Mouse (Mus musculus) stomach, embryonic 14.5 days (tissue): ENCODE measurements around the gene Hoxc9. TPM values are rescaled to one million over a fixed set of nuclear protein-coding genes. Genes with fewer than 3 reads are reported as not detected.

Experiments used
- ATAC-seq: fragments of 200-750 bp; cut with Nextera tagmentation; 2 replicates; pipeline ENCODE4 v1.8.0; 2017; ENCODE audit warnings: low read depth, moderate TSS enrichment; ENCODE audit not compliant: insufficient number of reproducible peaks, insufficient read depth, low FRiP score
- H3K27ac ChIP-seq: fragments of 300-500 bp; sonication (generic); 2 replicates; pipeline ENCODE4 v1.5.1; 2014; ENCODE audit warnings: mild to moderate bottlenecking, low read length, moderate library complexity, mixed read lengths
- H3K27me3 ChIP-seq: fragments of 300-500 bp; sonication (generic); 2 replicates; pipeline ENCODE4 v1.6.1; 2014; ENCODE audit warnings: low read length, control low read depth, mixed read lengths; ENCODE audit not compliant: control insufficient read depth, insufficient read depth
- H3K36me3 ChIP-seq: fragments of 300-500 bp; sonication (generic); 2 replicates; pipeline ENCODE4 v1.6.1; 2014; ENCODE audit warnings: mild to moderate bottlenecking, control low read depth, low read length, moderate library complexity, mixed read lengths; ENCODE audit not compliant: control insufficient read depth, insufficient read depth
- H3K4me1 ChIP-seq: fragments of 300-500 bp; sonication (generic); 2 replicates; pipeline ENCODE4 v1.6.1; 2014; ENCODE audit warnings: low read length, control low read depth, mixed read lengths; ENCODE audit not compliant: control insufficient read depth, insufficient read depth
- H3K4me2 ChIP-seq: fragments of 300-500 bp; sonication (generic); replicated peaks from 2 replicates; pipeline ENCODE4 v1.6.1; 2014; ENCODE audit warnings: low read depth, low read length, control low read depth
- H3K4me3 ChIP-seq: fragments of 300-500 bp; sonication (generic); 2 replicates; pipeline ENCODE4 v1.5.1; 2014; ENCODE audit warnings: low read depth, low read length, control low read depth
- H3K9ac ChIP-seq: fragments of 300-500 bp; sonication (generic); replicated peaks from 2 replicates; pipeline ENCODE4 v1.6.1; 2014; ENCODE audit warnings: low read depth, mild to moderate bottlenecking, control low read depth, low read length, moderate library complexity, mixed read lengths
- H3K9me3 ChIP-seq: fragments of 300-500 bp; sonication (generic); 2 replicates; pipeline ENCODE4 v1.6.1; 2016; ENCODE audit warnings: low read depth, low read length, control low read depth; ENCODE audit not compliant: control insufficient read depth
- WGBS: fragments of 180-500 bp; shearing (Covaris S2); extraction: QIAGEN DNeasy Blood & Tissue Kit; methylation state at CpG from one replicate; pipeline ENCODE4 v1.1.7; 2014; 5-methylcytosine and 5-hydroxymethylcytosine counted together
- polyA plus RNA-seq: library from polyadenylated mRNA; unstranded; fragments of >200 nt; fragmentation: Nextera tagmentation; extraction: Ambion mirVana; gene quantifications from 2 replicates; pipeline ENCODE4 v1.2.1, GENCODE M21; 2014

The Hoxc9 gene
- polyA plus RNA-seq, 1 experiment from 2014 or later: not detected

DNA sequence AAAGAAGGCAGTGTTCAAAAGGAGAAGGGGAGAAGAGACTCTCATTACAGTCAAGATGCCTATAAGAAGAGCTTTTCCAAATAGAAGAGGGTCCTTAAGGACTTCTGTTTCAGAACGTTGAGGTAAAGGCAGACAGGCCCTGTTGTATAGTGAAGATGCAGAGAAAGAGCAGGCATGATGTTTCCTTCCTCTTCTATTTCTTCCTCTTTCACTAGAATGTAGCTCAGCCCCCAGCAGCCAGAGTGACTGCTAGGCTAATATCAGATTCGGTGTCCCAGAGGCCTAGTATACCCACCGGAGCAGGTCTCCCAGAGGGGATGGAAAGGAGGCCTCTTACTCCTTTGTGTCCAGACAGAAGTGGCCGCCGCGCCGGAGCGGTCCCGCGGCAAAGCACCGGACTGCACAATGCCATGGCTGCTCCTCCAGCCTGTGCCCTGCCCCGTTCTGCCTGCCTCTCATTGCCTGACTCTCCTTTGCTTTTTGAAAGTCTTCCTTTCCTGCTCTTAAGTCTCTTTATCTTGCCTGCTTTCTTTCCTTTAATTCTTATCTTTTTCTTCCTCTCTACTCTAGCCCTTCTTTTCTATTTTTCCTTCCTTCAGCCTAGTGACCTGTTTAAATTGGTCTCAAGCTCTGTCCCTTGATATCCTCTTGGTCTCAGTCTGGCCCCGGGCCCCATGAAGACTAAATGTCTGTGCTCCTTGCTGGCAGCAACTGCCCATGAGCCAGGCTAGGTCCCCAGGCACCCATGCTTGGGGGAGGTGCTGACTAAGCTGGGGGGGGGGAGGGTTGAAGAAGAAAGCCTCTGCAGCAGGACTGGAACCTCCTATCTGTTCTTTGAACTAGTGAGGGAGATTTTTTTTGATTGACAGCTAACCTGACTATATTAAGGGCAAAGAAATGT lies 2.6 kb downstream of the Hoxc9 start:
- Histone ChIP-seq H3K9me3 (no peaks in the 10 kb centered on the region), H3K4me1 (0 out of 2 replicates have a peak, but pooled peaks cover 2% of the 10 kb centered on the region), H3K4me3 (no peak overlapping the region), H3K27me3 (peaks cover 74% of the 10 kb centered on the region), H3K27ac (no peak overlapping the region), H3K36me3 (no peaks in the 10 kb centered on the region), H3K4me2 (no peak overlapping the region), H3K9ac (no peak overlapping the region)
- WGBS: 6% methylated on average over 13 of the region's 13 CpGs
- ATAC-seq: no peak

DNA sequence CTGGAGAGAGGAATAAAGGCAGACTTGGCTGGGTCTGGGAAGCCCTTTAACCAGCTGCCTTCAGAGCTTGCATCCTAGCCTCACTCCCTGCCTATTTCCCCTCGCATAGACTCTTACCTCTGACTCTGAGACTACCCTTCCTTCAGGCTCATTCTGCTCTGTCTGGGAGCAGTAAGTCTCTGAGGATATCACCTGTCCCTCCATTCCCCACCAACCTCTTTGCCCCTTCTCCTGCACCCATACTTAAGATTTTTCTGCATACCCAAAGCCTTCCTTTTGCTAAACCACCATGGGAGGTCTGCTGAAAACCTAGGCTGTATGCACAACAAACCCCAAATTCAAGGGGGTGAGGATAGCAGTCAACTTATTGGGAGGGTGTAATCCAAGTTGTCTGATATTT lies 3.7 kb downstream of the Hoxc9 start:
- peaks cover 72% of the 10 kb centered on the region for H3K27me3 ChIP-seq
- ATAC-seq: no peak
- no peak overlapping the region for H3K9ac ChIP-seq
- H3K36me3 ChIP-seq: no peaks in the 10 kb centered on the region
- H3K27ac ChIP-seq: no peak overlapping the region
- H3K4me2 ChIP-seq: no peak overlapping the region
- no peak overlapping the region for H3K4me3 ChIP-seq
- H3K9me3 ChIP-seq: no peaks in the 10 kb centered on the region
- 4% methylated on average over 1 of the region's 1 CpGs for WGBS
- H3K4me1 ChIP-seq: 0 out of 2 replicates have a peak, but pooled peaks cover 2% of the 10 kb centered on the region

DNA sequence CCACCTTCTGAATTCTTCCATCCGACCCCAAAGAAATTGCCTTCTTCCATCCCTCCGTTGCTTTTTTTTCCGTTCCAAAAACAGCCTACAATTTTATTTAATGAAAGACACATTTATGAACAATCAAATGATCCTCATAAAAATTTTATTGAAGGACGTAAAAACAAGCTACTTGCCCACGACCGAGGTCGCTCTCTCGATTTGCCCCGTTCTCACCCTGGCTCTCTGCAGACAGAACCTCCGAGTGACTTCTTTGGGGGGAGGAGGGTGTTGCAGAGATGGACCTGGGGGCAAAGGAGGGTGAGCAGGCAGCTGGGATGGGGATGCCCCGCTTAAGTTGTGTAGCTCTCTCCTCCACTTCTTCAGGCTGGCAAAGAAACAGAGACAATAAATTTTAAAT lies 4.1 kb downstream of the Hoxc9 start:
- H3K4me2 ChIP-seq: no peak overlapping the region
- H3K9ac ChIP-seq: no peak overlapping the region
- ATAC-seq: no peak

DNA sequence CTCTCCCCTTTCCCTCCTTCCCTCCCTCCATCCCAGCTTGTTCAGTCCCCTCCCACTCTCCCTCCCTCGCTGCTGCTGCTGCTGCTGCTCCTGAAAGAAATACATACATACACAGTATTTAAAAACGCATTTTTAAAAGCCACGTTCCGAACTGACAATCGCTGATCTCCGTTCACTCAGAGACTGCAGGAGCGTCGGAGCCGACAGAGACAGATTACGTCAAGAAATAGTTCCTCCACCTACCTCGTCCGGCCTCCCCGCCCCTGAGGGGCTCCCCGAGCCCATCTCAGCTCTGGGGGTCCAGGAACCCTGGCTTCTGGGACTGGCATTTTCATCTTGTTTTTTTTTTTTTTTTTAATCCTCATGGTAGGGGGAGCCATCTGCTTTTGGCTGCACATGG lies 4.7 kb downstream of the Hoxc9 start:
- Histone ChIP-seq H3K9ac (no peak overlapping the region), H3K4me1 (0 out of 2 replicates have a peak, but pooled peaks cover 2% of the 10 kb centered on the region), H3K36me3 (no peaks in the 10 kb centered on the region), H3K4me2 (no peak overlapping the region; the same call in 1 of the 2 replicates), H3K27me3 (peaks cover 76% of the 10 kb centered on the region), H3K4me3 (peak overlapping the region; percentile 17; the same call in 1 of the 2 replicates), H3K9me3 (no peaks in the 10 kb centered on the region), H3K27ac (no peak overlapping the region)
- no peak for ATAC-seq
- under 1% methylated on average over 14 of the region's 14 CpGs for WGBS

More for the DNA sequence above, 4.1 kb downstream of the Hoxc9 start:
- 5% methylated on average over 11 of the region's 11 CpGs for WGBS
- no peak overlapping the region for H3K4me3 ChIP-seq
- H3K9me3 ChIP-seq: no peaks in the 10 kb centered on the region
- H3K36me3 ChIP-seq: no peaks in the 10 kb centered on the region
- H3K27me3 ChIP-seq: peaks cover 73% of the 10 kb centered on the region
- H3K27ac ChIP-seq: no peak overlapping the region
- H3K4me1 ChIP-seq: 0 out of 2 replicates have a peak, but pooled peaks cover 2% of the 10 kb centered on the region

DNA sequence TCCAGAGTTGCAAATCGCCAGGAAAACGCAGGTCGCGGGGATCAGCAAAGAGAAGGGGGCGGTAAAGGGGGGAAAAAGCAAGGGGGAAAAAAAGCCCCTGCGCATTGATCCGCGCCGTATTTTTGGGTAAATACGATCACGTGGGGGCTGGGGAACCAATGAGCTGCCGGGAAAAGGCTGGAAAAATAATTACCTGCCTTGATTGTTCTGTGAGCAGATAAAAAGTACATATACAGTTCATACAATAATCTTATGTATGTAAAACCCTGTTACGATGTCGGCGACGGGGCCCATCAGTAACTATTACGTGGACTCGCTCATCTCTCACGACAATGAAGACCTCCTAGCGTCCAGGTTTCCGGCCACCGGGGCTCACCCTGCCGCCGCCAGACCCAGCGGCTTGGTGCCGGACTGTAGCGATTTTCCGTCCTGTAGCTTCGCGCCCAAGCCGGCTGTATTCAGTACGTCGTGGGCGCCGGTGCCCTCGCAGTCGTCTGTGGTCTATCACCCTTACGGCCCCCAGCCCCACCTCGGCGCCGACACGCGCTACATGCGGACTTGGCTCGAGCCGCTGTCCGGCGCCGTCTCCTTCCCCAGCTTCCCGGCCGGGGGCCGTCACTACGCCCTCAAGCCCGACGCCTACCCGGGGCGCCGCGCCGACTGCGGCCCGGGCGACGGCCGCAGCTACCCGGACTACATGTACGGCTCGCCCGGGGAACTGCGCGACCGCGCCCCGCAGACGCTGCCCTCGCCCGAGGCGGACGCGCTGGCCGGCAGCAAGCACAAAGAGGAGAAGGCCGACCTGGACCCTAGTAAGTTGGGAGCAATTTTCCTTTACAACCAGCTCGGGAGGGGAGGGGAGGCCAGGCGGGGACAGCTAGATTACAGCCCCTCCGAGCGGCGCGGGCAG lies 5.4 kb downstream of the Hoxc9 start:
- 0 out of 2 replicates have a peak, but pooled peaks cover 2% of the 10 kb centered on the region for H3K4me1 ChIP-seq
- no peak overlapping the region for H3K27ac ChIP-seq
- no peaks in the 10 kb centered on the region for H3K9me3 ChIP-seq
- H3K4me3 ChIP-seq: peak overlapping the region; percentile 17
- H3K27me3 ChIP-seq: peaks cover 78% of the 10 kb centered on the region
- under 1% methylated on average over 88 of the region's 88 CpGs for WGBS
- H3K9ac ChIP-seq: no peak overlapping the region
- no peak for ATAC-seq
- H3K4me2 ChIP-seq: peak overlapping the region; percentile 36
- no peaks in the 10 kb centered on the region for H3K36me3 ChIP-seq

DNA sequence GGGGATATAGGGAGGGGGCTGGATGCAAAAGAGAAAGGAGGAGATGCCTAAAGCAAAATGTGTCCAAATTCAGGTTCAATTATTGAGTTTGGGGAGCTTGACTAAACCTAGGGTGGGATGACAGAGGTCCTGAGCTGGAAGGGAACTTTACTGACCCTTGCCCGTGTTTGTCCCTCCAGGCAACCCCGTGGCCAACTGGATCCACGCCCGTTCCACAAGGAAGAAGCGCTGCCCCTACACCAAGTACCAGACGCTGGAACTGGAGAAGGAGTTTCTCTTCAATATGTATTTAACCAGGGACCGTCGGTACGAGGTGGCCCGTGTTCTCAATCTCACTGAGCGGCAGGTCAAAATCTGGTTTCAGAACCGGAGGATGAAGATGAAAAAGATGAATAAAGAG lies 7.5 kb downstream of the Hoxc9 start:
- Histone ChIP-seq H3K27me3 (peaks cover 81% of the 10 kb centered on the region), H3K9me3 (no peaks in the 10 kb centered on the region), H3K4me3 (no peak overlapping the region), H3K36me3 (no peaks in the 10 kb centered on the region), H3K4me2 (no peak overlapping the region), H3K9ac (no peak overlapping the region), H3K4me1 (0 out of 2 replicates have a peak, but pooled peaks cover 2% of the 10 kb centered on the region), H3K27ac (no peak overlapping the region)
- 3% methylated on average over 12 of the region's 12 CpGs for WGBS
- ATAC-seq: no peak

DNA sequence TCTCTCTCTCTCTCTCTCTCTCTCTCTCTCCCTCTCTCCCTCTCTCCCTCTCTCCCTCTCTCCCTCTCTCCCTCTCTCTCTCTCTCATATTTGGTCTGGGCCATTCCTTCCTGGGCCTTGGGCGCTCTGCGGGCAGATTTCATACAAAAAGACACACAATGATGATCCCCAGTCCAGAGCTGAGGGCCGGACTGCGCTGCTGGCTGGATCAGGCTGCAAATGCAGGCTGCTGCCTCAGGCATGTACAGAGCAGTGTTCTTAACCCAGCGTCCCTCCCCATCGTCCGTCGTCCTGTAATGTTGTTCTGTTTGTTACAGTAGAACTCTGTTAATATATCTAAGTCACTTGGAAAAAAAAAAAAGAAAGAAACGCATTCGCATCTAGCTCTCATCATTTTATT lies 8.3 kb downstream of the Hoxc9 start:
- Histone ChIP-seq H3K4me1 (0 out of 2 replicates have a peak, but pooled peaks cover 2% of the 10 kb centered on the region), H3K9me3 (no peaks in the 10 kb centered on the region), H3K4me2 (no peak overlapping the region), H3K27me3 (peaks cover 81% of the 10 kb centered on the region), H3K36me3 (no peaks in the 10 kb centered on the region), H3K9ac (no peak overlapping the region), H3K27ac (no peak overlapping the region), H3K4me3 (no peak overlapping the region)
- WGBS: 5% methylated on average over 10 of the region's 10 CpGs
- ATAC-seq: no peak

DNA sequence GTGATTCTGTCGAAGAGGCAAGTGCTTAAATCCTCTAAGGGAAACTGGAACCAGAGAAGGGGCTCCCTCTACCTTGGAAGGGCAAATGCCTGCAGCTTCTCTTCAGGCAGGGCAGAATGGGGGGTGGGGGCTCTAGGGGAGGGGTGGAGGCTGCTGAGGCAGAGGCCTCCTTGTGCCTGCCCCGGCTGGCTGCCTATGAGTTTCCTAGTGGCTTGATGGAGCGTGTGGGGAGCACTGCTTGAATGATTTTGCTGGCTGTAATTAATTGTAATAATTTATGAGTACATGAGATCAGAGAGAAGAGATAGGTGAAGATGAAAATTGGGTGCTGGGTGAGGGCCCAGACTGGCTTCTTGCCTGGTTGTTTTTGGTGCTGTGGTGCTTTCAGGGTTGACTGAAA lies 8.7 kb downstream of the Hoxc9 start:
- H3K9me3 ChIP-seq: no peaks in the 10 kb centered on the region
- H3K36me3 ChIP-seq: no peaks in the 10 kb centered on the region
- peaks cover 81% of the 10 kb centered on the region for H3K27me3 ChIP-seq
- WGBS: 10% methylated on average over 3 of the region's 3 CpGs
- no peak for ATAC-seq
- no peak overlapping the region for H3K4me3 ChIP-seq
- H3K4me2 ChIP-seq: no peak overlapping the region
- 0 out of 2 replicates have a peak, but pooled peaks cover 2% of the 10 kb centered on the region for H3K4me1 ChIP-seq
- H3K9ac ChIP-seq: no peak overlapping the region
- no peak overlapping the region for H3K27ac ChIP-seq
